Mouse (Mus musculus) heart, adult 2 months (tissue): ENCODE results near the gene Trp53rka.

Source experiments
- CTCF ChIP-seq: fragments of 200-600 bp; IDR thresholded peaks from 2 replicates; pipeline ENCODE4 v1.8.1; 2022; ENCODE audit warnings: antibody characterized with exemption, mild to moderate bottlenecking, moderate library complexity
- EP300 ChIP-seq: fragments of 200-500 bp; IDR thresholded peaks from 2 replicates; pipeline ENCODE4 v1.6.1; 2011; ENCODE audit warnings: low read depth, low read length, control low read depth; ENCODE audit not compliant: insufficient read depth
- POLR2A ChIP-seq: fragments of 200-500 bp; IDR thresholded peaks from 2 replicates; pipeline ENCODE4 v1.6.1; 2011; ENCODE audit warnings: mild to moderate bottlenecking, low read depth, low read length, control low read depth; ENCODE audit not compliant: insufficient read depth

- TF ChIP-seq POLR2A, result no peak
- no peak for TF ChIP-seq CTCF
- no peak for TF ChIP-seq EP300
Measured at GRCm38 (mm10) chr2:165458189-165458588, 34.9 kb downstream of the Trp53rka start.
